ENCODE assay signal across 23 mouse cellular contexts in genomic region chr11:116064187-116064867, GRCm38 (mm10). TPM values are rescaled to one million over a fixed set of nuclear protein-coding genes. Genes with fewer than 3 reads are reported as not detected.
DNase-seq lines count a peak whose midpoint lies in the region; ATAC-seq and TF ChIP-seq lines count a peak whose summit lies in the region.
"Had no signal": no experiment of that assay in that cellular context is flagged by ENCODE, and none has a peak within 500 bp of the region (broad histone marks: within the 10 kb centered on the region; RNA-seq: fewer than 3 reads in every experiment).

No protein-coding gene starts in this region.

- H3K36me3 ChIP-seq in liver, embryonic 12.5 days = peaks cover 98% of the 10 kb centered on the region
- peaks cover 25% of the 10 kb centered on the region for H3K36me3 ChIP-seq in liver, embryonic 11.5 days (ENCODE audit: control insufficient read depth, insufficient read depth, low read length)
- H3K36me3 ChIP-seq in limb, embryonic 14.5 days (ENCODE audit: control insufficient read depth, insufficient read depth, low read length) = peaks cover 29% of the 10 kb centered on the region

- no peak overlapping the region for H3K4me2 ChIP-seq in liver, embryonic 12.5 days
- H3K4me2 ChIP-seq in liver, embryonic 11.5 days = no peak overlapping the region
- no peak overlapping the region for H3K4me2 ChIP-seq in limb, embryonic 14.5 days (replicated peaks; ENCODE audit: low read depth, low read length, severe bottlenecking)
- H3K4me2 ChIP-seq: heart, embryonic 15.5 days; hindbrain, embryonic 13.5 days; limb, embryonic 12.5 days; liver, embryonic 15.5 days; stomach, embryonic 15.5 days had no signal

- 79% methylated on average over 23 of the region's 23 CpGs for WGBS in liver, embryonic 12.5 days (ENCODE audit: insufficient replicate concordance)
- 70% methylated on average over 23 of the region's 23 CpGs for WGBS in liver, embryonic 11.5 days
- 56% methylated on average over 23 of the region's 23 CpGs for WGBS in limb, embryonic 14.5 days

- DNase-seq in cerebellum, adult 11-12 months = peak; percentile 76
- no peak for DNase-seq in liver, embryonic 11.5 days (ENCODE audit: low spot score)
- peak; percentile 70 for DNase-seq in cerebellum, adult 9-10 months
- DNase-seq in limb, embryonic 14.5 days (ENCODE audit: low spot score) = no peak
- DNase-seq in lung, postnatal 36 days = no peak
- DNase-seq in urinary bladder, postnatal 14 days (ENCODE audit: low spot score) = no peak
- DNase-seq: adrenal gland, postnatal 25 days; gastrocnemius, postnatal 25 days; heart, postnatal 36 days; kidney, postnatal 10 days; right cerebral cortex, postnatal 4 days; thymus, postnatal 36 days had no signal

- H3K4me1 ChIP-seq in liver, embryonic 12.5 days = peaks cover 8% of the 10 kb centered on the region
- H3K4me1 ChIP-seq in liver, embryonic 11.5 days (replicated peaks; ENCODE audit: control insufficient read depth, insufficient read depth, low read length) = no peaks in the 10 kb centered on the region
- H3K4me1 ChIP-seq in limb, embryonic 14.5 days (ENCODE audit: control insufficient read depth, insufficient read depth, low read length) = no peaks in the 10 kb centered on the region
- H3K4me1 ChIP-seq: heart, embryonic 15.5 days; hindbrain, embryonic 13.5 days; limb, embryonic 12.5 days; liver, embryonic 15.5 days; stomach, embryonic 15.5 days had no signal

- no peak overlapping the region for H3K27ac ChIP-seq in liver, embryonic 12.5 days
- no peak overlapping the region for H3K27ac ChIP-seq in liver, embryonic 11.5 days (ENCODE audit: low read depth, low read length)
- no peak overlapping the region for H3K27ac ChIP-seq in limb, embryonic 14.5 days (replicated peaks; ENCODE audit: low read depth, low read length)
- H3K27ac ChIP-seq: heart, embryonic 15.5 days; hindbrain, embryonic 13.5 days; limb, embryonic 12.5 days; liver, embryonic 15.5 days; macrophage; stomach, embryonic 15.5 days had no signal

- H3K9me3 ChIP-seq in liver, embryonic 12.5 days (replicated peaks) = no peaks in the 10 kb centered on the region
- H3K9me3 ChIP-seq in liver, embryonic 11.5 days (ENCODE audit: control insufficient read depth, low read length) = no peaks in the 10 kb centered on the region
- H3K9me3 ChIP-seq in limb, embryonic 14.5 days (ENCODE audit: control insufficient read depth, low read length) = no peaks in the 10 kb centered on the region
- H3K9me3 ChIP-seq: heart, embryonic 15.5 days; hindbrain, embryonic 13.5 days; limb, embryonic 12.5 days; liver, embryonic 15.5 days; stomach, embryonic 15.5 days had no signal

- TF ChIP-seq POLR2A in limb, embryonic 14.5 days (IDR thresholded peaks at IDR 0.05; ENCODE audit: borderline replicate concordance, extremely low read depth, insufficient read depth, insufficient read length) = no peak

- 0 out of 2 replicates have a peak overlapping the region, but pooled peaks have one; percentile 9 for H3K9ac ChIP-seq in liver, embryonic 12.5 days
- no peak overlapping the region for H3K9ac ChIP-seq in liver, embryonic 11.5 days (ENCODE audit: low read depth, low read length)
- H3K9ac ChIP-seq in limb, embryonic 14.5 days (ENCODE audit: low read depth, low read length, severe bottlenecking) = peak overlapping the region; percentile 18; the same call in 1 of the 2 replicates
- H3K9ac ChIP-seq: forebrain, postnatal 0 days; heart, embryonic 15.5 days; hindbrain, embryonic 13.5 days; limb, embryonic 12.5 days; liver, embryonic 15.5 days; stomach, embryonic 15.5 days had no signal

- no peak for ATAC-seq in cerebellum, adult (ENCODE audit: insufficient number of reproducible peaks, low FRiP score, low TSS enrichment)
- no peak for ATAC-seq in liver, embryonic 12.5 days
- no peak for ATAC-seq in liver, embryonic 11.5 days (replicated peaks; ENCODE audit: low FRiP score)
- no peak for ATAC-seq in limb, embryonic 14.5 days (ENCODE audit: low FRiP score, low read depth)
- ATAC-seq: activated CD4-positive, CD25-positive, alpha-beta regulatory T cell, adult 4 months; inflammation-experienced regulatory T-cells, adult 6 months had no signal

- H3K27me3 ChIP-seq in liver, embryonic 12.5 days (replicated peaks) = no peaks in the 10 kb centered on the region
- no peaks in the 10 kb centered on the region for H3K27me3 ChIP-seq in liver, embryonic 11.5 days (replicated peaks; ENCODE audit: control insufficient read depth, insufficient read depth, low read length)
- H3K27me3 ChIP-seq in limb, embryonic 14.5 days (ENCODE audit: control insufficient read depth, insufficient read depth, low read length) = no peaks in the 10 kb centered on the region
- H3K27me3 ChIP-seq: heart, embryonic 15.5 days; hindbrain, embryonic 13.5 days; limb, embryonic 12.5 days; liver, embryonic 15.5 days; stomach, embryonic 15.5 days had no signal

- no peak overlapping the region for H3K4me3 ChIP-seq in liver, embryonic 12.5 days
- H3K4me3 ChIP-seq in liver, embryonic 11.5 days (ENCODE audit: low read depth, low read length) = no peak overlapping the region
- no peak overlapping the region for H3K4me3 ChIP-seq in limb, embryonic 14.5 days (replicated peaks; ENCODE audit: low read length)
- H3K4me3 ChIP-seq: heart, embryonic 15.5 days; hindbrain, embryonic 13.5 days; limb, embryonic 12.5 days; liver, embryonic 15.5 days; stomach, embryonic 15.5 days had no signal

RNA-seq across cellular contexts. Expression of gene Unc13d, which starts 13.4 kb away (rescaled TPM):
- polyA plus RNA-seq in liver, embryonic 12.5 days (2016; fragmentation: Nextera tagmentation; extraction: Ambion mirVana) = 48.9 and 50.1 TPM in 2 replicates
- 44.8 and 45.3 TPM in 2 replicates for polyA plus RNA-seq in liver, embryonic 11.5 days (2014; fragmentation: Nextera tagmentation; extraction: Ambion mirVana)
- 4.1 and 4.3 TPM in 2 replicates for polyA plus RNA-seq in limb, embryonic 14.5 days (2012; rRNA removed)
- 3.4 and 3.8 TPM in 2 replicates for polyA plus RNA-seq in limb, embryonic 14.5 days (2014; fragmentation: Nextera tagmentation; extraction: Ambion mirVana)

RNA-seq across cellular contexts. Expression of gene Wbp2, which starts 22.5 kb away (rescaled TPM):
- 76.4 and 77.8 TPM in 2 replicates for polyA plus RNA-seq in liver, embryonic 12.5 days (2016; fragmentation: Nextera tagmentation; extraction: Ambion mirVana)
- 98.8 and 105 TPM in 2 replicates for polyA plus RNA-seq in liver, embryonic 11.5 days (2014; fragmentation: Nextera tagmentation; extraction: Ambion mirVana)
- polyA plus RNA-seq in limb, embryonic 14.5 days (2012; rRNA removed) = 58.6 and 76.2 TPM in 2 replicates
- polyA plus RNA-seq in limb, embryonic 14.5 days (2014; fragmentation: Nextera tagmentation; extraction: Ambion mirVana) = 56.8 and 57.7 TPM in 2 replicates

RNA-seq across cellular contexts. Expression of gene Unk, which starts 34.2 kb away (rescaled TPM):
- polyA plus RNA-seq in liver, embryonic 12.5 days (2016; fragmentation: Nextera tagmentation; extraction: Ambion mirVana) = 18.7 and 20.2 TPM in 2 replicates
- polyA plus RNA-seq in liver, embryonic 11.5 days (2014; fragmentation: Nextera tagmentation; extraction: Ambion mirVana) = 28.9 and 34.1 TPM in 2 replicates
- 80.3 and 99.4 TPM in 2 replicates for polyA plus RNA-seq in limb, embryonic 14.5 days (2012; rRNA removed)
- polyA plus RNA-seq in limb, embryonic 14.5 days (2014; fragmentation: Nextera tagmentation; extraction: Ambion mirVana) = 33.1 and 39.2 TPM in 2 replicates

RNA-seq across cellular contexts. Expression of gene H3f3b, which starts 36.6 kb away (rescaled TPM):
- 816 and 835 TPM in 2 replicates for polyA plus RNA-seq in liver, embryonic 12.5 days (2016; fragmentation: Nextera tagmentation; extraction: Ambion mirVana)
- polyA plus RNA-seq in liver, embryonic 11.5 days (2014; fragmentation: Nextera tagmentation; extraction: Ambion mirVana) = 1,141 and 1,182 TPM in 2 replicates
- polyA plus RNA-seq in limb, embryonic 14.5 days (2012; rRNA removed) = 871 and 951 TPM in 2 replicates
- polyA plus RNA-seq in limb, embryonic 14.5 days (2014; fragmentation: Nextera tagmentation; extraction: Ambion mirVana) = 1,919 and 2,014 TPM in 2 replicates

RNA-seq across cellular contexts. Expression of gene Galk1, which starts 51.8 kb away (rescaled TPM):
- polyA plus RNA-seq in liver, embryonic 12.5 days (2016; fragmentation: Nextera tagmentation; extraction: Ambion mirVana) = 187 and 200 TPM in 2 replicates
- 299 and 304 TPM in 2 replicates for polyA plus RNA-seq in liver, embryonic 11.5 days (2014; fragmentation: Nextera tagmentation; extraction: Ambion mirVana)
- polyA plus RNA-seq in limb, embryonic 14.5 days (2012; rRNA removed) = 115 and 139 TPM in 2 replicates
- 162 and 164 TPM in 2 replicates for polyA plus RNA-seq in limb, embryonic 14.5 days (2014; fragmentation: Nextera tagmentation; extraction: Ambion mirVana)

Comparison
In these comparisons a context has a peak if more than half of its experiments do, and no peak if none do; other contexts are left out.
1. DNase-seq: peak in cerebellum, adult 11-12 months (single experiment) and cerebellum, adult 9-10 months (single experiment); none in liver, embryonic 11.5 days (single experiment), limb, embryonic 14.5 days (single experiment), lung, postnatal 36 days (single experiment) and urinary bladder, postnatal 14 days (single experiment).